Mouse (Mus musculus) liver, adult 2 months (tissue): ENCODE data around the gene Macrod1.

Experiments
- CTCF ChIP-seq: fragments of 200-500 bp; IDR thresholded peaks from 2 replicates; pipeline ENCODE4 v1.5.1; 2011; ENCODE audit warnings: low read depth, low read length, control low read depth
- POLR2A ChIP-seq: fragments of 200-500 bp; IDR thresholded peaks from 2 replicates; pipeline ENCODE4 v1.6.1; 2011; ENCODE audit warnings: low read length, control low read depth; ENCODE audit not compliant: insufficient read depth; ENCODE audit errors: extremely low read depth

DNA sequence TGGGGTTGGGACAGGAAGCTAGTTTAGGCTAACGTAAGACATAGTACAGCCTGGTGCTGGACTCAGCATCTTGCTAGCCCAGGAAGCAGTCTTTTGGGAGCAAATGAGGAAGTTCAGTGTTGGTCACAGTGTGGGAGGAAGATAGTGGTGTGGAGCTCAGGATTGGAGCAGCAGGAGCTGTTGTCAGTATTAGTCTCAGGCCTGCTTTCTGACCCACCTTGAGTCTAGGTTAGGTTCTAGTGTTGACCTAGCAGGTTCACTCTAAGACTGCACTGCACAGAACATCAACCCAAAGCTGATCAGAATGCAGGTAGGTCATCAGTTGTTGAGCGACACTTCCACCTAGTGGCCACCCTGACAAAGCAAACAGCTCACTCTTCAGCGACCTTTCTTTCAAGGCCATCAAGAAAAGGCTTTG, 36.4 kb upstream of the Macrod1 start:
- peak; percentile 69 for TF ChIP-seq CTCF
- TF ChIP-seq POLR2A: no peak
